Mouse (Mus musculus) midbrain, embryonic 10.5 days (tissue): ENCODE data around the gene Ankrd60. TPM values are rescaled to one million over a fixed set of nuclear protein-coding genes. Genes with fewer than 3 reads are reported as not detected.

Source experiments
- DNase-seq: peaks from one replicate; pipeline ENCODE4 v3.0.0-alpha.2; 2017; ENCODE audit warnings: low spot score
- H3K27ac ChIP-seq: fragments of 300-500 bp; sonication (generic); replicated peaks from 2 replicates; pipeline ENCODE4 v1.5.1; 2016; ENCODE audit warnings: mild to moderate bottlenecking
- H3K27me3 ChIP-seq: fragments of 300-500 bp; sonication (generic); 2 replicates; pipeline ENCODE4 v1.6.1; 2016; ENCODE audit warnings: low read depth, mild to moderate bottlenecking; ENCODE audit not compliant: poor library complexity, severe bottlenecking
- H3K36me3 ChIP-seq: fragments of 300-500 bp; sonication (generic); 2 replicates; pipeline ENCODE4 v1.6.1; 2016; ENCODE audit warnings: mild to moderate bottlenecking, moderate library complexity
- H3K4me1 ChIP-seq: fragments of 300-500 bp; sonication (generic); 2 replicates; pipeline ENCODE4 v1.6.1; 2016
- H3K4me3 ChIP-seq: fragments of 300-500 bp; sonication (generic); 2 replicates; pipeline ENCODE4 v1.5.1; 2016; ENCODE audit warnings: mild to moderate bottlenecking, moderate library complexity
- H3K9me3 ChIP-seq: fragments of 300-500 bp; sonication (generic); replicated peaks from 2 replicates; pipeline ENCODE4 v1.6.1; 2016; ENCODE audit warnings: mild to moderate bottlenecking
- WGBS: fragments of 180-500 bp; shearing (Covaris S2); methylation state at CpG from one replicate; pipeline ENCODE4 v1.1.7; 2016; 5-methylcytosine and 5-hydroxymethylcytosine counted together
- polyA plus RNA-seq: library from polyadenylated mRNA; unstranded; fragments of >200 nt; fragmentation: Nextera tagmentation; extraction: Ambion mirVana; gene quantifications from 2 replicates; pipeline ENCODE4 v1.2.1, GENCODE M21; 2016

The Ankrd60 gene
- polyA plus RNA-seq, 1 experiment from 2014 or later, result not detected

GRCm38 (mm10) chr2:173601861-173602260, 23.7 kb upstream of the Ankrd60 start:
- no peaks in the 10 kb centered on the region; the same call in 1 of the 2 replicates for H3K9me3 ChIP-seq
- DNase-seq, result no peak
- H3K27me3 ChIP-seq, result no peaks in the 10 kb centered on the region
- peaks cover 24% of the 10 kb centered on the region for H3K36me3 ChIP-seq
- H3K27ac ChIP-seq, result no peak overlapping the region
- H3K4me3 ChIP-seq, result no peak overlapping the region
- 83% methylated on average over 1 of the region's 1 CpGs for WGBS
- H3K4me1 ChIP-seq, result no peaks in the 10 kb centered on the region

GRCm38 (mm10) chr2:173595374-173595781, 17.2 kb upstream of the Ankrd60 start:
- Histone ChIP-seq H3K9me3 (no peaks in the 10 kb centered on the region), H3K4me1 (peaks cover 25% of the 10 kb centered on the region), H3K4me3 (no peak overlapping the region), H3K27ac (no peak overlapping the region), H3K27me3 (no peaks in the 10 kb centered on the region), H3K36me3 (peaks cover 12% of the 10 kb centered on the region)
- WGBS, result 41% methylated on average over 10 of the region's 10 CpGs
- DNase-seq, result no peak

GRCm38 (mm10) chr2:173594313-173595063, 16.3 kb upstream of the Ankrd60 start:
- peaks cover 25% of the 10 kb centered on the region for H3K4me1 ChIP-seq
- H3K27ac ChIP-seq, result peak overlapping the region; percentile 47; the same call in 1 of the 2 replicates
- no peaks in the 10 kb centered on the region for H3K27me3 ChIP-seq
- no peak for DNase-seq
- H3K9me3 ChIP-seq, result no peaks in the 10 kb centered on the region
- 49% methylated on average over 11 of the region's 11 CpGs for WGBS
- H3K36me3 ChIP-seq, result peaks cover 16% of the 10 kb centered on the region
- no peak overlapping the region for H3K4me3 ChIP-seq

GRCm38 (mm10) chr2:173593841-173594240, 15.7 kb upstream of the Ankrd60 start:
- Histone ChIP-seq H3K9me3 (no peaks in the 10 kb centered on the region), H3K4me1 (peaks cover 25% of the 10 kb centered on the region), H3K27me3 (no peaks in the 10 kb centered on the region), H3K36me3 (peaks cover 22% of the 10 kb centered on the region), H3K27ac (peak overlapping the region; percentile 47; the same call in 1 of the 2 replicates), H3K4me3 (no peak overlapping the region)
- 46% methylated on average over 4 of the region's 4 CpGs for WGBS
- no peak for DNase-seq

GRCm38 (mm10) chr2:173592781-173593180, 14.6 kb upstream of the Ankrd60 start:
- H3K4me1 ChIP-seq, result peaks cover 30% of the 10 kb centered on the region
- no peak overlapping the region for H3K4me3 ChIP-seq
- peaks cover 25% of the 10 kb centered on the region for H3K36me3 ChIP-seq
- no peaks in the 10 kb centered on the region for H3K27me3 ChIP-seq
- no peak overlapping the region for H3K27ac ChIP-seq
- no peak for DNase-seq
- WGBS, result 63% methylated on average over 9 of the region's 9 CpGs
- H3K9me3 ChIP-seq, result no peaks in the 10 kb centered on the region

GRCm38 (mm10) chr2:173587411-173587810, 9.2 kb upstream of the Ankrd60 start:
- Histone ChIP-seq H3K4me3 (no peak overlapping the region), H3K4me1 (peaks cover 20% of the 10 kb centered on the region), H3K27me3 (peaks cover 42% of the 10 kb centered on the region), H3K27ac (no peak overlapping the region), H3K9me3 (no peaks in the 10 kb centered on the region), H3K36me3 (peaks cover 21% of the 10 kb centered on the region)
- 88% methylated on average over 5 of the region's 5 CpGs for WGBS
- no peak for DNase-seq

GRCm38 (mm10) chr2:173586118-173586968, 8.2 kb upstream of the Ankrd60 start:
- H3K27me3 ChIP-seq, result peaks cover 42% of the 10 kb centered on the region
- H3K9me3 ChIP-seq, result no peaks in the 10 kb centered on the region
- peak; percentile 86 for DNase-seq
- peaks cover 18% of the 10 kb centered on the region for H3K36me3 ChIP-seq
- 0 out of 2 replicates have a peak overlapping the region, but pooled peaks have one; percentile 46 for H3K27ac ChIP-seq
- under 1% methylated on average over 68 of the region's 68 CpGs for WGBS
- H3K4me1 ChIP-seq, result peaks cover 20% of the 10 kb centered on the region
- peak overlapping the region; percentile 56 for H3K4me3 ChIP-seq

- H3K27me3 ChIP-seq, result peaks cover 42% of the 10 kb centered on the region
- peaks cover 20% of the 10 kb centered on the region for H3K4me1 ChIP-seq
- H3K27ac ChIP-seq, result peak overlapping the region; percentile 74
- no peaks in the 10 kb centered on the region for H3K9me3 ChIP-seq
- DNase-seq, result peak; percentile 82
- peaks cover 16% of the 10 kb centered on the region for H3K36me3 ChIP-seq
- under 1% methylated on average over 54 of the region's 54 CpGs for WGBS
- peak overlapping the region; percentile 56 for H3K4me3 ChIP-seq
Measured at GRCm38 (mm10) chr2:173585387-173586117, 7.4 kb upstream of the Ankrd60 start.

GRCm38 (mm10) chr2:173584361-173584760, 6.2 kb upstream of the Ankrd60 start:
- DNase-seq, result no peak
- H3K4me3 ChIP-seq, result no peak overlapping the region
- 47% methylated on average over 15 of the region's 15 CpGs for WGBS
- no peak overlapping the region for H3K27ac ChIP-seq
- no peaks in the 10 kb centered on the region for H3K9me3 ChIP-seq
- H3K4me1 ChIP-seq, result peaks cover 20% of the 10 kb centered on the region
- peaks cover 8% of the 10 kb centered on the region for H3K36me3 ChIP-seq
- peaks cover 48% of the 10 kb centered on the region for H3K27me3 ChIP-seq

GRCm38 (mm10) chr2:173583455-173583854, 5.3 kb upstream of the Ankrd60 start:
- Histone ChIP-seq H3K36me3 (no peaks in the 10 kb centered on the region), H3K4me3 (no peak overlapping the region), H3K27ac (no peak overlapping the region), H3K9me3 (no peaks in the 10 kb centered on the region), H3K27me3 (peaks cover 52% of the 10 kb centered on the region), H3K4me1 (peaks cover 23% of the 10 kb centered on the region)
- DNase-seq, result peak; percentile 44
- WGBS, result 38% methylated on average over 5 of the region's 5 CpGs

- WGBS, result 89% methylated on average over 3 of the region's 3 CpGs
- Histone ChIP-seq H3K27me3 (peaks cover 56% of the 10 kb centered on the region), H3K36me3 (no peaks in the 10 kb centered on the region), H3K4me1 (peaks cover 25% of the 10 kb centered on the region), H3K9me3 (no peaks in the 10 kb centered on the region), H3K27ac (no peak overlapping the region), H3K4me3 (no peak overlapping the region)
- no peak for DNase-seq
Measured at GRCm38 (mm10) chr2:173582903-173583302, 4.7 kb upstream of the Ankrd60 start.

GRCm38 (mm10) chr2:173581096-173581495, 2.9 kb upstream of the Ankrd60 start:
- Histone ChIP-seq H3K4me3 (no peak overlapping the region), H3K27ac (no peak overlapping the region), H3K9me3 (no peaks in the 10 kb centered on the region), H3K27me3 (peaks cover 55% of the 10 kb centered on the region), H3K36me3 (no peaks in the 10 kb centered on the region), H3K4me1 (peaks cover 21% of the 10 kb centered on the region)
- DNase-seq, result no peak
